Mouse (Mus musculus) left cerebral cortex, adult 11 months (tissue): ENCODE measurements around the gene Rpl7l1.
"Not testable (repeated sequence)": the region's sequence is repeated elsewhere in the genome, so short reads cannot be mapped to it uniquely, and the experiment has no call there.

Experiments used
- DNase-seq: peaks from one replicate; pipeline ENCODE4 v3.0.0; 2022; ENCODE audit warnings: low spot score

Gene Rpl7l1

DNA sequence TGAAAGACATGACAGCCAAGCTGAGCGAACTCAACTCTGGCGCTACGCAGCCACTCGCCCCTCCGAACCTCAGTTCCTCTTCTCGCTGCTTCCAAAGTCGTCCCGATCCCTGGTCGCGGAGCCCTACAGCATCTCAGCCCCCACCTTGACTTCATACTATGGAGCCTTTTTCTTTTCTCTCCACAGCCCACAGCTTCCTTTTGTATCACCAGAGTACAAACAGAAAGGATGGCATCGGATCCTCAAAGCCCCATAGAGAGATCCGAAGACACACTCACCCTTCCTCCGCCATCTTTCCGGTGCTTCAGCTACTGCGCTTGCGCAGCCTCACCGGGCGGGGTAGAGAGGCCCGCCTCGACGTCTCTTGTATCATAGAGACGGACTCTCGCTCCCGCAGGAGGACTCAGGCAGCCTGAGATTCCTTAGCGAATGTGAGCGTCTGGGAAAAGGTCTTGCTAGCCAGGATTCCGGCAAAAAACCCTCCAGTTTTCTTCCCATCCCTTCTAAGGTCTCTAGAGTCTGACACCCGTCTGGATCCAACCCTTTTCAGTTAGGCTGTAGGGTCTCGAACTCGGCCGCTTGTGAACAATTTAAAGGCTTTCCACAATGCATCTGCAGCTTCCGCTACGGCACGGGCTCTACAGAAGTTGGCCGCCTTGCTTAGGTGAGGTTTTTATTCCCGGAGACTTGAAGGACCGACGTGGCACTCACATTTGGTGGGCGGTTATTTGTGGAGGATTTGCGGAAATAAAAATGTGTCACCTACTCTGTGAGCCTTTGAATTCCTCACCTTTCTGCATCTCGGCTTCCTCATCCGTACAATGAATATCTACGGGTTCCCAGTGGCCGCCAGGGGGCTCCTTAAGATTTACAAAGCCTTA lies at the start of gene Rpl7l1:
Gene Rpl7l1, minus strand, starts transcription at position 332 of the 881 bp plus-strand sequence.
- peak; percentile 81 for DNase-seq

DNA sequence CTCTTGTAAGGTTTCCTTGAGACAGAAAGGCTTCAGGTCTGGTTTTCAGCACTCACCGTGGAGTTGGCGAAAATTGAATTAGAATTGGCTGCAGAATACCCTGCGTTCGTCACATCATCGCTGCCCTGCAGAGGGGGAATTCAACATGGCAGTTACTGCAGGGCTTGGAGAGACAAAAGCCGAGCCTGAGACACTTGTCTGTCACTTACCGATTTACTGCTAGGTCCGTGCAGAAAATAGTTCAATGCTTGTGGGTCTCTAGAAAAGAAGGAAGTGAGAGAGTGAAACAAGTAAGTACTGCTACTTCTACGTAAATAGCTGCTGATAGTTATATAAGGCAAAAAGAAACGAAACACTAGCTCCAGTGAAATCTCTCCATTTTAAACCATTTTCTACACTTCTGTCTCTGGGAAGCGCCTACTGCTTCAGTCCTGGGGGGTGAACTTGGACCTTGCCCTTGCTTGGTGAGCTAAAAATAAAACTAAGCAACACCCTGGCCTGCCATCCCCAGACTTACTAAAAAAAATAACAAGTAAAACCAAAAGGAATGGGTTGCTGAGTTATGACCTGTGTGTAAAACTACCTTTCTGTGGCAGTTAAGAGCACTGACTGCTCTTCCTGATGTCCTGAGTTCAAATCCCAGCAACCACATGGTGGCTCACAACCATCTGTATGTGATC lies 47.5 kb upstream of the Rpl7l1 start:
- no peak for DNase-seq

DNA sequence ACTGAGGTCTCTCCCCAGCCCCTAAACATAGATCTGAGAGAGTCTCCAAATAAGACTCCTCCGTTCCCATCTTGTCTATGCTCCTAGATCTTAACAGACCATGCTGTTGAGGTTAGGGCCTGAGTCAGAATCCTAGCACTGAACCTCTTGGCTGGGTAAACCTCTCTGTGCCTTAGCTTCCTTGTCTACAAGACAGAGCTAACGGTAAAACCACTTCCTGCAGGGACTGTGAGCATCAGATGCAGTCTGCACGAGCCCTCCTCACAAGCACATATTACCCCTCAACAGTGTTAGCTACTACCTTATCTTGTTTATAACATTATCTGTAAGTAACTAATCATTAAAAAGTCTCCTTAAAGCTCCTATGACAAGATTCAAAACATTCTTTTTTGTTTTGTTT lies 46.5 kb upstream of the Rpl7l1 start:
- DNase-seq: no peak

DNA sequence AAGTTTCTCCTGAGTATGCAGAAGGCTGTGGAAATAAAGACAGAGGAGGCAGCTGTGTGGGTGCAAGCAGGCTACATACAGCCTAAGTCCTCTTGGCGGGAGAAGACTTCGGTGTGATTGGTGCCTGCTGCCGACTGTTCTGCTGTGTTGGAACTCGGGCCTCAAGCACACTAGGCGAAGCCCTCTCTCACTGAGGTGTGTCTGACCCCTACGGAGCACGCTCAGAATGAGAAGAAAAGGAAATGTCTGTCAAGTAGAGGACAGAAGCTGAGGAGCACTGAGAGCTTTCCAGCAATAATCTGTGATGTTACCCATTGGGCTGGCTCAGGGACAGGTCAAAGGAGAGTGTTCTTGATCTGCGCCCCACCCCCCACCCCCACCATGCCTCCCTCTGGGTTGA lies 40.6 kb upstream of the Rpl7l1 start:
- no peak for DNase-seq

DNA sequence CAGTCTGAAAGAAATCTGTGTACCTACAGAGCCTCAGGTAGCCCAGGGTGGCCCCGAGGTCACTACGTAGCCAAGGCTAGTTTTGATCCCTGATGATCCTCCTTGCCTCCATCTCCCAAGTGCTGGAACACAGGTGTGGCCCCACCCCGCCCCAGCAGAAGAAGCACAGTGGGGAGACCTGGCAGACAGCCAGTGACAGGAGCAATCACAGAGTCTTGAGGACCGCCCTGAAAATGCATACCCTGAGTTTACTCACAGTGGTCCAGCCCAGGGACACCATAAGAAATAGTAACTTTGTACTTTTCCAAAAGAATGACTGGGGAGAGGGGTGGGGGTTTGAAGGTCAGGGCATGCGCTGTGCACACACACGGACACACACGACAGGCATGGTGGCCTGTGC lies 38.2 kb upstream of the Rpl7l1 start:
- no peak for DNase-seq

DNA sequence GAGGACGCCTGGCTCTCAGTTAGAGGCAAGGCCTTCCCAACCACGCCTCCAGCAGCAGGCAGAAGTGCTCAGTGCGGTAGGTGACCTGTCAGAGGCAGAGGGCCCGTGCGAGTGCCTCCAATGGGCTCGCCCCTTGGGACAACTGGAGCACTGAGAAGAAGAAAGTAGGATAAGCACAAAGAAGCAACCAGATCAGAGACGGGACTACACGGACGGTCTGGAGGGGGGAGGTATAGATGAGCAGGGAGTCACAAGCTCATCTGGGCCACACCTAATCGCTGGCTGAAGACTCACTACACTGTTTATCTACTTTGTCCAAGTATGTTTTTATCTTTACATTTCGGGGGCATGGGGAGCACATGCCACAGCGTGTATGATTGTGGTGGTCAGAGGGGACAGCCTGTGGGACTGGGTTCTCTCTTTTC lies 35.3 kb upstream of the Rpl7l1 start:
- no peak for DNase-seq

DNA sequence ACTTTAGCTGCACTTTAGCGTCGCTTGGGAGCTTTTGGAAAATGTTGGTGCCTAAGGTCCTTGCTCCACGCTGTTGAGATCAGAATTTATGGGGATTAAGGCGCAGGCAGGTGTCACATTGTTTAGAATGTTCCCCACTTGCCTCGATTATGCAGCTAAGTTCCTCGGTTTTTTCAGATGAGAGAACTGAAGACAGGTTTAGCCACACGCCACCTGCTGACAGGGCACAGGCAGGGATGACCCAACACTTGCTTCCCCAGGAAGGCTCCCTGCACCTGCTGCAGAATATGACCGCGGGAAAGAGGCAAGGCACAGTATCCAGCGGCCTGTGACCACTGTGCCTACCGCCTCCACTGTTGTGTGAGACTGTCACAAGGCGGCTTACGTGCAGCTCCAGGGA lies 33.8 kb upstream of the Rpl7l1 start:
- DNase-seq: no peak

DNA sequence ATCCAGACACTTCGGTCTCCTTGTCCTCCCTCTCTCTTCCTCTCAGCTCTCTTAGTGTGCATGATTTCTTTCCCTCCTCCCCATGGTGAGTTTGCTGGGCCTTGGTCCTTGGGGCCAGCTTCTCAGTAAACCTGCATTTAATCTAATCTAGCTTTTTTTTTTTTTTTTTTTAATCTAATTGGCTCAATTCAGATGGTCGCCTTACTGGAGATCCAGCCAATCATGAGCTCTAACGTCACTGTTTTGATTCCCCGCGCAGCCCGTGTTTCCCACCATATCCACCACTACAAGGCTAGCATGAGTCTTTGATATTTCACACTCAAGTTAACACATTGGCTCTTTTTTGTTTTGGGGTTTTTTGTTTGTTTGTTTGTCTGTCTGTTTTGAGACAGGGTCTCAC lies 32.0 kb upstream of the Rpl7l1 start:
- DNase-seq: no peak

DNA sequence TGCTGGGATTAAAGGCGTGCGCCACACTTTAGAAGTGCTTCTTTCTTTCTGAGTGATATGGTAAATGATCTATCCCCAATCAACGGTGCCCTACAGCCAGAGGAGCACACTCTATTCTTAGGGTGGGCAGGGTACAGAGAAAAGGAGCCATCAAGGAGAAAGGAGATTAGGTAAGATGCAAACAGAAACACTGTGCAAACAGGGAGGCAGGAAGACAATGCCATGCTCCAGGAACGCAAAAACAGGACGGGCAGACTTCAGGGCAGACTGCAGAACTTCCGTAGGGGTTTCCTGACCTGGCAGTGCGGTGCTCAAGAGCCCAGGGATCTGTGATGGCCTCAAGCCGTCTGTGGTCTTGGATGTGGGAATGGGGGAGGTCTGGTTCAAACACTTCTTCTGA lies 31.2 kb upstream of the Rpl7l1 start:
- DNase-seq: no peak

DNA sequence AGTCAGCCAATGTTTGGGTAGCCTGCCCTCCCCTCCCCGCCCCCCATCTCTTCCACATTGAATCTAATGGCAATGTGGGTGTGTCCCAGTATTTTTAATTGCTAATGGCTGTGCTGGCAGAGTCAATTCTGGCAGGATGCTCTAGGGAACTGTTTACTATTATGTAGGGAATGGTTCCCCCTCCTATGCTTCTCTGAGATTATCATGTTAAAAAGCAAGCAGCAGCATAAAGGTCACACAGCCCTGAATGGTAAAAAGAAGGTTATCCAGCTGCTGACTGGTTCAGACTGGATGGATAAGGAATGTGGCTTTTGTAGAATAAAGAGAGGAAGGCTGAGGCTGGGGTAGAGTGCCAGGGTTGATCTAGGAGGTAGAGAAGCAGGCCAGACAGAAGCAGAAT lies 30.0 kb upstream of the Rpl7l1 start:
- no peak for DNase-seq

DNA sequence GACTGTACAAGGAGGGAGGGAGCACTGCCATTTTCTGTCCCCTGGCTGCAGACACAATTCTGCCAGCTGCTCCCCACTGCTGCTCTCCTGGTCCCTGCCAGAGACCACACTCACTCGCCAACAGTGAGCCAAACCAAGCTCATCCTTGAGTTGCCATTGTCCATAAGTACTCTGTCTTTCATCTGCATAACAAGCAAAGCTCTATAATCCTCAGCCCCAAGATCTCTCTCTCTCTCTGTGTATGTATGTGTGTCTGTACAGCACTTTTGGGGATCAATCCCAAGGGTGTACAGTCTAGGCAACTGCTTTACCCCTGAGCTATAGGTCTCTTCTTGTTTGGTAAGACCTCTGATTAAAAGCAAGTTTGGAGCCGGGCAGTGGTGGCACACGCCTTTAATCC lies 28.2 kb upstream of the Rpl7l1 start:
- no peak for DNase-seq

DNA sequence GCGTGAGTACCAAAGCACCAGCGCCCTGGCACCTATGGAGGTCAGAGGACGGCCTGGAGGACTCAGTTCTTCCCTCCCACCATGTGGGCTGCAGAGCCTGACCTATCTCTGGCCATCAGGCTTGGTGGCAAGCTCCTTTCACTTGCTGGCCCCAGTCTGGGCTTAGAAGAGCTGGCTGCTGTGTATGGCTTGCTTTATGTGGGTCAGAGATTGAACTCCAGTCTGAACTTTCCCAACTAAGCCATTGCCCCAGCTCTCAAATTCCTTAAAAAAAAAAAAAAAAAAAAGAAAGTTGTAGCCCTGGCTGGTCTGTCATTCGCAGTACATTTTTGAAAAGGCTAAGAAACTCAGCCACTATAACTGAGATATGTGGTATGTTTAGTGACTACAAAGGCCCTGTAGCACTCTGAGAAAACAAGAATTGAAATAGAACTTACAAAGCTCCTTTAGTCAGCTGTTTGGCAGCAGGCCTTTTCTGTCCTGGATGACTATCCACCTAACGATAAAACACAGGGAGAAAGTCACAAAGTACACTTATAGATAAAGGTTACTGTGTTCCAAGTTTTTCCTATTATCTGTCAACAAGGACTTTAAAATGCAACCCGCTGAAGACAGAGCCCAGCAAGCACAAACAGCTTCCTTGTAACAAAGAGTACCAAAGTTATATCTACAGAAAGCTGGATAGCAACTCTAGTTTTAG lies 26.8 kb upstream of the Rpl7l1 start:
- no peak for DNase-seq

DNA sequence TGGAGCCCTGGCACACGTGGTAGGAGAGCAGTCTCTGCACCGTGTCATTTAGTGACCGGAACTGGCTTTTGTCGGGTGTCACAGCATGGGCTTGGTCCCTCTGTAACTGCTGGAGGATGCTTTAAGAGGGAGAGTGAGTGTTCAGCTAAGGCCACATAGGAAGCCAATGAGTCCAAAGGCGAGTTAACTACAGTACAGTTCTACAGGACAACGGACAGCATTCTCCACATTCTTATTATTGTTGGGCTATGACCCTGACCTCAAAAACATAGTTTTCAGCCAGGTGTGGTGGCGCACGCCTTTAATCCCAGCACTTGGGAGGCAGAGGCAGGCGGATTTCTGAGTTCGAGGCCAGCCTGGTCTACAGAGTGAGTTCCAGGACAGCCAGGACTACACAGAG lies 25.9 kb upstream of the Rpl7l1 start:
- DNase-seq: no peak

DNA sequence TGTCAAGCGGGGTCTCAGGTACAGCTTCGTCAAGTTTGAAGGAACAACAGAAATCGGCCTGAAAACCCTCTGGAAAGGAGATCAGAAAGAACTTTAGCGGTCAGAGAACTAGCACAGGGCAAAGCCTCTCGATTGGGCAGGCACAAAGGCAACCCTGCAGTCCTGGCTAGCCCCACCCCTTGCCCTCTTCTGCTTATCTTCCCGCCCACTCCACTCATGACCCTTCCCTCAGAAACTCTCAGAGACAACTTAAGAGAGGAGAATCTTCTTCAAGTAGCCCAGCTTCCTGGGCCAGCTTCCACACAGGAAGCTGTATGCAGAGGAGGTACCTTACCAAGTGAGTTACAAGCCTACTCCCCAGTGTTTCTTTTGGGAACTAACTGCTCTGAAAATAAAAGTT lies 19.3 kb upstream of the Rpl7l1 start:
- DNase-seq: no peak

DNA sequence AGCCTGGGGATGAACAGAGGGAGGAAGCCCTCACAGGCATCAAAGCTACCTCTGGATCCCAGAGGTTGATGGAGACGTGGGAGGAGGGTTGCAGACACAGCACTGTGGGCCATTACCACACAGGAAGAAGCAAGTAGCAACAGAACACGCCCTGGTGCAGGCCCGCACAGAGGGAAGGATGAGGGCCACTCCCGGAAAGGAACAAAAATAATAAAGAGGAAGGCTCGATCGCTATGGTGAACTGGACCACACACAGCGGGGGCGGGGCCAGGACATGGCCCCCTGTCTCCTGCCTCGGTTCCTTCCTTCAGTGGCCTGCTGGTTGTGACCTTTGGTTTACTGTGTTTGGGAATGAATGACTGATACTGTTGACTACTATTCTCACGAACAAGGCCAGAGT lies 17.2 kb upstream of the Rpl7l1 start:
- no peak for DNase-seq

DNA sequence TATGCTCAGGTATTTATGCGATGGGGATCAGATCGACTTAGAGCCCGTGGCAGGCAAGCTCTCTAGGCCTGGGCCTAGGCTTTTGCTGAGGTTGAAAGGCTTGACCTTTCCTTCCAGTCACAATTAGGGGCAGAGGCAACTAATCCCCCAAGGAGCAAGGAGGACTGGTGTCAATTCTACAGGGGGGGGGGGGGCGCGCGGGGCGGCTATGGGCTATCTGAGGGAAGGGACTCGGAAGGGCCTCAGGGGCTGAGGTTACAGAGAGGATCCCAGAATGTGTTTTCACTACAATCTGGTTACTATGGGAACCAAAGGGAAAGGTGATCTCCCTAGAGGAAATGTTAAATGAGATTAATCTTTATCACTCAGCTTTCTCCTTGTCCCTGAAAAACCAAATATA lies 14.9 kb upstream of the Rpl7l1 start:
- no peak for DNase-seq

DNA sequence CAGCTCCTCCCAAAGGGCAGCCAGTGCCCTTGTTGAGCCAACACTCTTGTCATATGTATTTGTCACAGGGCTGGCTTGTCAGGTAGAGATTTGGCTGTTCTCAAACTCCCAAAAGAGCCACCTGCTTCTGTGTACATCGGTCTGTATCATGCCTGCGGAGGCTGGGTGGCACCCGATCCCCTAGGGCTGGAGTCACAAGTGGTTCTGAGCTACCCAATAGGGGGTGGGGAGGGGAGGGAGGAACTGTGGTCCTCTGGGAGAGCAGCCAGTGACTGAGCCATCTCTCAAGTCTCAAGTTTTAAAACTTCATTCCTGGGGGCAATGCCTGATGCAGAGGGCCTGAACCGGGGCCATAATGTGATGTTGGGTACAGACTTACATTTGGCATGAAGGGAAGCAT lies 14.3 kb upstream of the Rpl7l1 start:
- DNase-seq: no peak

DNA sequence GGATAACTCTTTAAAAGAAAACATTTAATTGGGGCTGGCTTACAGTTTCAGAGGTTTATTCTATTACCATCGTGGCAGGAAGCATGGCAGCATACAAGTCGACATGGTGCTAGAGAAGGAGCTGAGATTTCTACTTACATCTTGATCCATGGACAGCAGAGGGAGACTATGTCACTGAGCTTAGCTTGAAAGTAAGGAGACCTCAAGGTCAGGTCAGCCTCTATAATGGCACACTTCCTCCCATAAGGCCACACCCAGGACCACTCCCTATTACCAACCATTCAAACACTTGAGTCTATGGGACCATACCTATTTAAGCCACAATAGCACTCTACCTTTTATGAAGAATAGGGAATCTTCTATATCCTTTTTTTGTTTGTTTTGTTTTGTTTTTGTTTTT lies 10.5 kb upstream of the Rpl7l1 start:
- no peak for DNase-seq

DNA sequence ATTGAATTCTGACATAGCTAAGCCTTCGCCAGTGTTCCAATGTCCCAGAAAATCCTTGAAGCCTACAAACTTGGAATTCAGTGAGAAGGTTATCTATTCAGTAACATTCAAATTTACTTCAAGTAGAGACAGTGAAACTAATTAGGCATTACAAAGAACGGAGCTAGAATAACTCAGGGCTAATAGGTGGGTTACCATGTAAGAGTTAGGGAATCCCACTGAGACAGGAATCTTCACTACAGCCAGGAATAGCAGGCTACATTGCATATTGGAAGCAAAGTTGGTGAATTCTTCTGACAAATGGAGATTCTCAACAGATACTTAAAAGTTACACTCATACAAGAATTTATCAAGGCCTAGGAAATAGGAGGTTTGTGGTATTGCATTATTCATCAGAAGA lies 5.5 kb upstream of the Rpl7l1 start:
- not testable (repeated sequence) for DNase-seq

DNA sequence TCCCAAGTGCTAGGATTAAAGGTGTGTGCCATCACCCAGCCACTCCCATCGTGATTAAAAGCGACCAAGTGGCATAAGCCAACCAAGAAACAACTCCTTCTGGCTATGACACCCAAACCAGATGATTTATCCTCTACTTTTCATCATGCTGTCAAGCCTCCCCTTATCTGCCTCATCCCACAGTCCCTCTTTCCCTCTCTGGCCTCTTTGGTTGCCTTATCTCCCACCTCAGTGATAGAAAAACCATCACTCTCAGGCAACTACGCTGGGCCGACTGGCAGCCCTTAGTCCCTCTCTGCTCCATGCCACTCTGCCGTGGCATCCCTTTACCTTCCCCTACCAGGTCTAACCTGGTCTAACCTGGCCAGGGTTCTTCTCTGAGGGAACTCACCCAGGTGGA lies 4.5 kb upstream of the Rpl7l1 start:
- DNase-seq: no peak

DNA sequence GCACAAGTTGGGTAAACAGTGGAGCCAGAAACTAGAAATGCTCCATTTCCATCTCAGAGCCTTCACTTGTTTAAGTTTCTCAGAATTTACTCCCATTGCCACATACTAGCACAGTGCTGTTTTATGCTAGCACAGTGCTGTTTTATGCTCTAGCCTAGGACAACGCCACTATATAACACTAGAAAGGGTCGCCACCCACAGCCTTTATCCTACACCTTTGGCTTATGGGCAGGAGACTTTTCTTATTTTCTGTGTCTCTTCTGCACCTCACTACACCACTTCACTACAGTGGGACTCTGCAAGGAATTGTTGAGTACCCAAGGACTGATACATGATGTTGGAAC lies 722 bp upstream of the Rpl7l1 start:
- no peak for DNase-seq

DNA sequence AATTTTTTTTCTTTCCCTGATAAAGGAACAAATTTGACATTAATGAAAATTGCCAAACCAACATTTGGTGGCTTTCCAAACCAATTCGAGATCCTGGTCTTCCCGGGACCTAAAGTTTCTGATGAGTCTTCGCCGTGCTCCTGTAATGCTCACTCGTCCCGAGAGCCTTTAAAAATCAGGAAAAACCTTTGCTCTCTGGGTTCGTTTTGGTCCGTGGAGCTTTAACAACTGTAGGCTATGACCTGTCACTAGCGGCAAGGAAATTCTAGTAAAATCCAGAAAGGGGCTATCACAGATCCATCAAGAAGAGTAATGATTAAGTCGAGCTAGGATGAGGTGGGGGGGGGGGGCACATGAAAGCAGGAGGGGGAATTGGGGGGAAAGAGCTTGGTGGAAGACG lies 596 bp downstream of the Rpl7l1 start:
- DNase-seq: no peak

DNA sequence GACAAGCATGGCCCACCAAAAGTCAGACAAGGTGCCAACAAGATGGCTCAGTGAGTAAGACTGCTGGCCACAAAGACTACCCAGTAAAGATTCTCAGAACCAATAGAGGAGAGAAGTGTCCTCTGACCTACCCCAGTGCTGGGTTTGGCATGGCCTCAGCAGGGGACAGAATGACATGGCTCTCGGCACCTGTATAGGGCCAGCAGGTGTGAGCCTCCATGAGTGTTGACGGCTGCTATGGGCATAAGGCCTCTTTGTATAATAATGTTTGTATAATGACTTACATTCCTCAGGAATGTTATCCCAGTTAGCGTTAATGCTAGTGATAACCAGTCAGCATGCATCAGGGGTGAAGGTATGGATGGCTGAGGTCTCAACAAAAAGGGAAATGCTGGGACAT lies 6.4 kb downstream of the Rpl7l1 start:
- no peak for DNase-seq
